In the genomic region with DNA sequence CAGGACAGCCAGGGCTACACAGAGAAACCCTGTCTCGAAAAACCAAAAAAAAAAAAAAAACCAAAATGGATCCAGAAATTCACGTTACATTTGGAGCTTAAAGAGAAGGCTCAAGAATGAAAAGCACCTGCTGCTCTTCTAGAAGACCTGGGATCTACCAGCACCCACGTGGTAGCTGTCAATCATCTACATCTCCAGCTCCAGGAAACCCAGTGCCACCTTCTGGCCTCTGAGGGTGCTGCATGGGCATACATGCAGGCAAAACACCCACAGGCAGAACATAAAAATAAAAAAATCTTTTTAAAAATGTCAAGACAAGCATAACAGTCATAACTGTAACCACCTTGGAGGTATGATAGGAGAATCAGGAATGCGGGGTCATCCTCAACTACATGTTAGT, we compare ENCODE assay signal across 1 mouse cellular context.
A peak's percentile ranks its signal among the peaks of the same experiment; 100 is the strongest.
TF ChIP-seq lines count a peak whose summit lies in the region.

No protein-coding gene starts in this region.

TF ChIP-seq in CH12.LX, 34 proteins besides CTCF, POLR2A, EP300 and RAD21 (continued from another document):
- TF ChIP-seq USF2 (conservative IDR thresholded peaks at IDR 0.05; ENCODE audit: low read depth, low read length) (peak; percentile 61), ZC3H11A (IDR thresholded peaks at IDR 0.05; ENCODE audit: low read depth, low read length) (no peak), MYC (IDR thresholded peaks at IDR 0.05; ENCODE audit: low read depth, low read length) (peak; percentile 94)
